Mouse (Mus musculus) small intestine, adult 2 months (tissue): ENCODE measurements around the gene Ptpn14.

ENCODE experiments used
- CTCF ChIP-seq: fragments of 200-500 bp; IDR thresholded peaks from 2 replicates; pipeline ENCODE4 v1.5.1; 2012; ENCODE audit warnings: low read depth, mild to moderate bottlenecking, control low read depth, inconsistent platforms, low read length, moderate library complexity, mixed read lengths; ENCODE audit not compliant: insufficient replicate concordance, insufficient read length; ENCODE audit errors: extremely low read depth
- POLR2A ChIP-seq: fragments of 200-500 bp; IDR thresholded peaks from 2 replicates; pipeline ENCODE4 v1.6.1; 2012; ENCODE audit warnings: low read depth, mild to moderate bottlenecking, control low read depth, inconsistent platforms, low read length, moderate library complexity

DNA sequence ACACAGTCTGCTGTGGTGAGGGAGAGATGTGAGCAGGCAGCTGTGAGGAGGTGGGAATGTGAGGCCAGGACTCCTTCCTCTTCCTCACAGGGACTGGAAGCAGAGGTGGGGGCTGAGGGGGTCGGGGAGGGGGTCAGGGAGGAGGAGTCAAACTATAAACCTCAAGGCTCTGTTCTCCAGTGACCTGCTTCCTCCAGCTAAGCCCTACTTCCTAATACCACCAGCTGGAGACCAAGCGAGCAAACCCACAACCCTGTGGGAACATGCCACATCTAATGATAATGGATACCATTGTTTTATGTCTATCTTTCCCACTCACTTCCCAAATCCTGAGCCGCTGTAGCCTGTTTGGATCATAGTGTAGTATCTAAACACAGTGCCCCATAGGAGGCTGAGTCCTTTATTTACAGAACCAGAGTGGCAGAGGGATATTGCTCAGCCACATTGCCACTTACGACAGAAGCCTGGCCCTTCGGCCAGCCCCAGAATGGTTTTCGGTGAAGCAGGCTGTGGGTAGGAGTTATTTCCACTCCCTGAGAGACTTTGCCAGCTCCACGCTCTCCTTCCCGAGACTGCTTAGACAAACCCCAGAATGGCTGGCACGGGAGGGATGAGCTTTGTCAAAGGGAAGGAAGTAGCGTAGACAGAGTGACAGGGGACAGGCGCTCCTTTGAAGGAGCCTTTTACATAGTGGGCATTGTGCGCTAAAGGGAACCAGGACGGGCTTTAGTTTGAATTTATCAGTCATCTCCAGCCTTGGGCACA is 78.6 kb downstream of the Ptpn14 start:
- TF ChIP-seq POLR2A (no peak), CTCF (no peak)
